Mouse (Mus musculus) lung, adult 2 months (tissue): ENCODE results near the gene Samd5. TPM values are rescaled to one million over a fixed set of nuclear protein-coding genes. Genes with fewer than 3 reads are reported as not detected.
A peak's percentile ranks its signal among the peaks of the same experiment; 100 is the strongest.

Experiments used
- DNase-seq: peaks from one replicate; pipeline ENCODE4 v3.0.0; 2022
- H3K4me1 ChIP-seq: fragments of 200-500 bp; 2 replicates; pipeline ENCODE4 v1.6.1; 2011; ENCODE audit warnings: low read length; ENCODE audit not compliant: control insufficient read depth, insufficient read depth
- H3K4me3 ChIP-seq: fragments of 200-500 bp; replicated peaks from 2 replicates; pipeline ENCODE3; 2011; ENCODE audit warnings: low read depth, mild to moderate bottlenecking, control low read depth, low read length; ENCODE audit errors: extremely low read depth
- CTCF ChIP-seq: fragments of 200-500 bp; IDR thresholded peaks from 2 replicates; pipeline ENCODE4 v1.5.1; 2011; ENCODE audit warnings: mild to moderate bottlenecking, low read length, control low read depth; ENCODE audit not compliant: insufficient read depth
- POLR2A ChIP-seq: fragments of 200-500 bp; IDR thresholded peaks from 2 replicates; pipeline ENCODE4 v1.6.1; 2011; ENCODE audit warnings: low read depth, mild to moderate bottlenecking, control low read depth, low read length, borderline replicate concordance; ENCODE audit errors: extremely low read depth
- WGBS: fragments of 180-500 bp; shearing (Covaris S2); methylation state at CpG from one replicate; pipeline ENCODE4 v1.1.7; 2018; 5-methylcytosine and 5-hydroxymethylcytosine counted together
- polyA plus RNA-seq: library from polyadenylated mRNA; depleted of rRNA; stranded (reverse); fragments of >200 nt; gene quantifications from 2 replicates; pipeline ENCODE4 v1.2.3, GENCODE M21; 2012

Gene Samd5
- polyA plus RNA-seq, 1 experiment: 3.2 TPM

DNA sequence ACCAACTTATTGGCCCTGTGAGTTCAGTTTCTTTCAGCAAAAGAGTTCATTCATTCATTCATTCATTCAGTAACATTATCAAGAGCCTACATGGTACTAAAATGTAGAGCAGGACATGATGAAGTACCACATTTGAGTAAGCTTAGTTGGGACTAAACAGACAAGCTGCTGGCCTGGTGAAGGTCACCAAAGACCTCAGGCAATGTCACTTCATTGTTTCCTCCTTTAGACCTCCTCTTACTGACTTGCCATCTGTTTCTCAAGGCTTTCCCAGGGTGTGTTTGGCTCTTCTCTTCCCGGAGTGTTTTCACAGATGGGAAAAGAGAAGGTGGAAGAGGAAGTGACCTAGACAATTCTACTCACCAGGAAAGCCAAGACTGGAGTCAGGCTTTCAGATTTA, 54.0 kb downstream of the Samd5 start:
- no peak for TF ChIP-seq CTCF
- no peak for TF ChIP-seq POLR2A
- WGBS: 26% methylated on average over 1 of the region's 1 CpGs
- DNase-seq: no peak
- H3K4me1 ChIP-seq: no peaks in the 10 kb centered on the region
- H3K4me3 ChIP-seq: no peak overlapping the region

DNA sequence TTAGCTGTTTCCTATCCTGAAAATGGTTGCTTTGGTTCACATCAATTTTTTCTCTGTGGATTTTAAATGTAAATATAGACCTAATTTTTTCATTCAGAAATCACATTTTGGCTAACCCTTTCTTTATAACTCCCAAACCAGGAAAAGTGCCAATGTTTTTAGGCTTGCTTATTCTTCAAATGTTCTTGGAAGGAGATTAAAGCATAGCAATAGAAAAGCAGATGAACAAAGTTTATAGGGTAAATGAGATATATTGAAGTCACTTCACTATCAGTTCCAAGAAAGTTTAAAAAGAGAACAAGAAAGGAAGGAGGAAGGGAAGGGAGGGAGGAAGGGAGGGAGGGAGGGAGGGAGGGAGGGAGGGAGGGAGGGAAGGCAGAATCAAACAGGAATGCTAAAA, 60.0 kb downstream of the Samd5 start:
- Histone ChIP-seq H3K4me3 (no peak overlapping the region), H3K4me1 (no peaks in the 10 kb centered on the region)
- DNase-seq: no peak
- TF ChIP-seq CTCF: no peak
- no peak for TF ChIP-seq POLR2A

DNA sequence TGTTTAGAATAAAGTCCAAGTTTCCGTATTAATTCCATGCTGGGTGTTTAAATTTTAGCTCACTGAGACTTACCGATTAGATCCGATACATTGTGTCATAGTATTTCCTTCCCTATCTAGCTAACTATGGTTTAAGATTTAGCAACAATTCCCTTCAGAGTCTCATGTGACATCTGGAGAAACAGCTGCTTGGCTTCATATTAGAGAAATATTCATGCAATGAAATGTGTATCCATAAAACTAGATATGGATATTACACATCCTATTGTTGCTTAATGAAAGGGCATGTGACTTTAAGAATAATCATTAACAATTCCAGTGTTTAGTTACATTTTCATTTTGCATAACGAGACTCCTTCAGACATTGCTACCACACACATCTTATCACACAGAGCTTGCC, 66.2 kb downstream of the Samd5 start:
- 67% methylated on average over 4 of the region's 4 CpGs for WGBS
- DNase-seq: no peak
- no peaks in the 10 kb centered on the region for H3K4me1 ChIP-seq
- no peak overlapping the region for H3K4me3 ChIP-seq
- TF ChIP-seq CTCF (no peak), POLR2A (no peak)

DNA sequence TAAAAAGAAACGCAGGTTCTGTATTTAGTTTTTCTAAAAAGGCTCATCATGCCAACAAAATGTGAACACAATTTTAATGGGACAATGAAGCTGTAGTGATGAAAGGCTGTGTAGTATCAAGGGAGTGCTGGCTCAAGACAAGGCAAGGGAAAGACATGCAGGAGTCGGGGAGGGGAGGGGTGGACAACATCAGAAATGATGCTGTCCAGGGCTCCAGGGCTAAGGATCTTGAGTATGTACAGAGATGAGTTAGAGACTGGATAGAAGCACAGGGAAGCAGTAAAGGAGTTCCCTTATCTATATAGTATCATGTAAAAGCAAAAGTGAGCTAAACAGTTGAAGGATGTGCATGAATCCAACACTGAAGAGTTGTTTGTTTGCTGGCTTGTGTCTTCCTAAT, 67.9 kb downstream of the Samd5 start:
- no peak for DNase-seq
- no peak for TF ChIP-seq POLR2A
- no peak for TF ChIP-seq CTCF
- Histone ChIP-seq H3K4me1 (peaks cover 7% of the 10 kb centered on the region), H3K4me3 (no peak overlapping the region)
- WGBS: 93% methylated on average over 2 of the region's 2 CpGs

DNA sequence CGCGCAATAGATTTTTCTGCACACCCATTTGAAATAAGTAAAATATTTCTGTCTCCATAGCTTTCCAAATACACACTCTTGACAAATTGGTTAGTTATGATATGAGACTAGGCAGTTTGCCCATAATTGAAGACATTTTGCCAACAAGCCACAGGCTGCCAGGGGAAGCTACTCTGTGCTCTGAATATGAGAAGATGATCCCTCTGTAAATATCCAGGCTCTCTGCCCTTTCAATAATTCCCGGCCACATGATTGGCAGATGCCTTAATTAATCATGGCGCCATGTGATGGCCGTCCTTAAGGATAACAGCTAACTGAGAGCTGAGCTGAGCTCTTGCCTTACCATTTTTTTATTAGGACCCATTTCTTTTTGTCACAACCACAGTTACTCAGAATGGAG, 69.4 kb downstream of the Samd5 start:
- DNase-seq: no peak
- 73% methylated on average over 5 of the region's 5 CpGs for WGBS

DNA sequence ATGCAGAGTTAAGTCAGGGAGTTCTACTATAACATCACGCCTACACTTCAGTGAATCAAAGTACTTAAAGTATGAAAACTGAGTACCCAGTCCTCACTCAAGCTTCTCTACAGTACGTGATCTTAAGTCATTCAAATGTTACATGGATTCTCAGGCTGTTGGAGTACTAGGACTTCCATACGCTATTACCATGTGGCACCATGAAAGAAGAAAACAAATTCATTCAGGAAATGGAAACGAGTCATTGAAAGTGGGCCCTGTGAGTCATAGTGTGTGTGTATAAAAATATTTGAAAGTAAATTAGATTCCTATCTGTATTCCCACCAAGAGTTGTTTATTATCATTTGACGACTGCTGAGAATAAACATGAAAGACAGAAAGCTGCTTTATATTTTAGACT, 71.7 kb downstream of the Samd5 start:
- 50% methylated on average over 5 of the region's 5 CpGs for WGBS
- TF ChIP-seq CTCF (no peak), POLR2A (no peak)
- H3K4me1 ChIP-seq: peaks cover 7% of the 10 kb centered on the region
- no peak for DNase-seq
- H3K4me3 ChIP-seq: no peak overlapping the region

More for the DNA sequence above, 69.4 kb downstream of the Samd5 start:
- Histone ChIP-seq H3K4me1 (peaks cover 7% of the 10 kb centered on the region), H3K4me3 (no peak overlapping the region)
- TF ChIP-seq CTCF (no peak), POLR2A (no peak)

DNA sequence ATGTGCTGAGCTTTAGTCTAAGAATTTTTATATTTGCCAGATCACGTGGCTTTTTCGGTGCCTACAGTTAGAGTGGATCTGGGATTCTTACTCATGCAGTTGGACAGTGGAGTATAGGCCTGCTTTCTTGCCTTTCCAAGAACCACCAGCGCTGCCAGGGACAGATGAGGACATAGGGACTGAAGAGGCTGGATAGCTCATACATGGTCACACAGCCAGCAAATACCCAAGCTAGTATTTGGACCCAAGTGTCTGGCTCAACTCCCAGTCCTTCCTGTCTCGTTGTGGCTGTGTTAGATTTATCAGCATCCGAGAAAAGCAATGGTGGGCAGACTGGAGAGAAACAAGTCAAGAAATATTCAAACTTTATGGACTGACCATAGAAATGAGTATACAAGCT, 72.2 kb downstream of the Samd5 start:
- DNase-seq: peak; percentile 14
- Histone ChIP-seq H3K4me3 (no peak overlapping the region), H3K4me1 (peaks cover 7% of the 10 kb centered on the region)
- TF ChIP-seq CTCF (no peak), POLR2A (no peak)
- WGBS: 43% methylated on average over 5 of the region's 5 CpGs

DNA sequence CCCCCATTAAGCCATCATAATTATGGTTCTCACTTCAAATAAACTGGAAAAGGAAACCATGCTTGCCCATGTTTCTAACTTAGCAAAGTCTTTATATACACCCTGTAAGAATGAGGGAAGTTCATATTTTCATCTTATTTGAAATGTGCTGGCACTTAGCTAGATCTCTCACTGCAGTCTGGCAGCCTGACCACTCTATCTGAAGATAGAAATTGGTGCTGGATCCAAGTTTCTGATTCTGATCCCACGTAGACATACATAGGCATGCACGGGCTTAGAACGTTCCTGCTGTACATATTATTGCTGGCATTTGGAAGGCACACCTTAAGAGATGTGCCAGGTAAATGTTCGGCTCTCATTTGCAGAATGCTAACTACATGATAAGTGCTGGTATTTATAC, 72.6 kb downstream of the Samd5 start:
- TF ChIP-seq CTCF: no peak
- no peak for TF ChIP-seq POLR2A
- Histone ChIP-seq H3K4me3 (no peak overlapping the region), H3K4me1 (peaks cover 7% of the 10 kb centered on the region)
- no peak for DNase-seq
- WGBS: 69% methylated on average over 4 of the region's 4 CpGs

DNA sequence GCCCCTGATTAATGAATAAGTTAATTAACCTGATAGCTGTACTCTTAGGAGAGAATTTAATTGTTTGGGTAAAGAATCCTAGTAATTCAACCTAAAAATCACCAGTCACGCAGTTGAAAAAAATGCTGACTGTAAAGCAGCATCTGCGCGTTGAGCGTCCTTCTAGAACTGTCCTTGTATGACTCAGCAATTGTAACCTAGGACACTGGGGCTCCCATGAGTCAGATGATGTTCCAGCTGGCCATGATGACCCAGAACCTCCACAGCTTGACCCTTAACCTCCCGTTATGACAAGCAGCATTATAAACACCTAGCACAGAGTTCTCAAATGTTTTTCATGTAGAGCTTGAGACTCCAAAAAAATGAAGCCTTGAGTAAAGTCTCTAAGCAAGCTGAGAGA, 78.8 kb downstream of the Samd5 start:
- no peak for DNase-seq
- H3K4me3 ChIP-seq: no peak overlapping the region
- no peak for TF ChIP-seq CTCF
- no peak for TF ChIP-seq POLR2A
- WGBS: 88% methylated on average over 5 of the region's 5 CpGs
- no peaks in the 10 kb centered on the region for H3K4me1 ChIP-seq

DNA sequence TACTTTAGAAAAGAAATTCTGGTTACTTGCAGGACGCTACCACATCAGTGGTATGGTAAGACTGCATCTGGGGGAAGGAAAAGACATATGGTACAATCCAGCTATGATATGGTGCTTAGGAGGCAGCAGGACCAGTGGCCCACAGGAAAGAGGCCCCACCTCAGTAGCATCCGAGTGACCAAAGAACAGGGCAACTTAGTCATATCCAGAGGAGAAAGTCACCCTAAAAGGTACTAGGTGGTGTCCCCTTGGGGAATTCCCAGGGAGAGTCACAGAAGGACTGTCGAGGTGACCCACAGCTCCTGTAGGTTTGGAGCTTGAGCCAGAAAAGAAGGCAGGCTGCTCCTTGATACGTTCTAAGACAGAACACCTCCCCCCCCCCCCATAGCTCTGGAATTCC, 80.3 kb downstream of the Samd5 start:
- no peaks in the 10 kb centered on the region for H3K4me1 ChIP-seq
- TF ChIP-seq CTCF (no peak), POLR2A (no peak)
- H3K4me3 ChIP-seq: no peak overlapping the region
- WGBS: 86% methylated on average over 4 of the region's 4 CpGs
- no peak for DNase-seq

DNA sequence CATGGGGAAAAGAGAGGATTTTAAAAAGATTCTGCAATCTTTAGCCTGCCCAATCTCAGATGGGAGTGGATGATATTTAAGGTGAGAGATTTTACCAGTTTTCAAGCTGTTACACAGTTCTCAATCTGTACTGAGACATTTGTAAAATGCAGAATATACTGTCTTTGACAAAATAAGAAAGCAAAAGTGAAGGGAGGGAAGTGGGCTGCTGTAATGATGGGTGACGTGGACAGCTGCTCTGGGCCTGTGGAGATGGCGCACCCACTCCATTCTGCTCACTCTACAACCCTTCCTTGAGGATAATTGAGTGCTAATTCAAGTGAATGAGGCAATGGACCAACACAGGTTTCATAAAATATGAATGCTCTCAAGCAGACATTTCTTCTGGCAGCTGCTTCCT, 84.4 kb downstream of the Samd5 start:
- no peaks in the 10 kb centered on the region for H3K4me1 ChIP-seq
- no peak overlapping the region for H3K4me3 ChIP-seq
- TF ChIP-seq CTCF: no peak
- TF ChIP-seq POLR2A: no peak
- DNase-seq: no peak
- WGBS: 95% methylated on average over 2 of the region's 2 CpGs
